Mouse (Mus musculus) forebrain, embryonic 14.5 days (tissue): Measurements from ENCODE around the gene Gm35549. TPM values are rescaled to one million over a fixed set of nuclear protein-coding genes. Genes with fewer than 3 reads are reported as not detected.

Source experiments
- ATAC-seq: fragments of 200-750 bp; cut with Nextera tagmentation; 2 replicates; pipeline ENCODE4 v1.8.0; 2017; ENCODE audit warnings: mild to moderate bottlenecking, moderate library complexity
- DNase-seq: peaks from one replicate; pipeline ENCODE4 v3.0.0-alpha.2; 2015; ENCODE audit warnings: low spot score
- H3K27ac ChIP-seq: fragments of 300-500 bp; sonication (generic); 2 replicates; pipeline ENCODE4 v1.5.1; 2014; ENCODE audit warnings: low read depth, mild to moderate bottlenecking, control low read depth, low read length, moderate library complexity
- H3K27me3 ChIP-seq: fragments of 300-500 bp; sonication (generic); replicated peaks from 2 replicates; pipeline ENCODE4 v1.6.1; 2014; ENCODE audit warnings: low read length, control low read depth, mixed read lengths; ENCODE audit not compliant: control insufficient read depth, insufficient read depth
- H3K36me3 ChIP-seq: fragments of 300-500 bp; sonication (generic); 2 replicates; pipeline ENCODE4 v1.6.1; 2014; ENCODE audit warnings: low read length, control low read depth; ENCODE audit not compliant: control insufficient read depth, insufficient read depth
- H3K4me1 ChIP-seq: fragments of 300-500 bp; sonication (generic); 2 replicates; pipeline ENCODE4 v1.6.1; 2014; ENCODE audit warnings: antibody characterized with exemption, low read length, control low read depth; ENCODE audit not compliant: control insufficient read depth, insufficient read depth
- H3K4me2 ChIP-seq: fragments of 300-500 bp; sonication (generic); 2 replicates; pipeline ENCODE4 v1.6.1; 2014; ENCODE audit warnings: mild to moderate bottlenecking, control low read depth, low read length
- H3K4me3 ChIP-seq: fragments of 300-500 bp; sonication (generic); 2 replicates; pipeline ENCODE4 v1.5.1; 2014; ENCODE audit warnings: low read depth, low read length, control low read depth
- H3K9ac ChIP-seq: fragments of 300-500 bp; sonication (generic); 2 replicates; pipeline ENCODE4 v1.6.1; 2014; ENCODE audit warnings: mild to moderate bottlenecking, low read length, control low read depth, moderate library complexity
- H3K9me3 ChIP-seq: fragments of 300-500 bp; sonication (generic); replicated peaks from 2 replicates; pipeline ENCODE4 v1.6.1; 2016; ENCODE audit warnings: low read length, control low read depth, mixed read lengths; ENCODE audit not compliant: control insufficient read depth
- WGBS: fragments of 180-500 bp; shearing (Covaris S2); extraction: QIAGEN DNeasy Blood & Tissue Kit; methylation state at CpG from one replicate; pipeline ENCODE4 v1.1.7; 2014; 5-methylcytosine and 5-hydroxymethylcytosine counted together
- polyA plus RNA-seq: library from polyadenylated mRNA; unstranded; fragments of >200 nt; fragmentation: Nextera tagmentation; extraction: Ambion mirVana; gene quantifications from 2 replicates; pipeline ENCODE4 v1.2.1, GENCODE M21; 2014

Gm35549 gene
- polyA plus RNA-seq, 1 experiment from 2014 or later, result 0.41 TPM

DNA sequence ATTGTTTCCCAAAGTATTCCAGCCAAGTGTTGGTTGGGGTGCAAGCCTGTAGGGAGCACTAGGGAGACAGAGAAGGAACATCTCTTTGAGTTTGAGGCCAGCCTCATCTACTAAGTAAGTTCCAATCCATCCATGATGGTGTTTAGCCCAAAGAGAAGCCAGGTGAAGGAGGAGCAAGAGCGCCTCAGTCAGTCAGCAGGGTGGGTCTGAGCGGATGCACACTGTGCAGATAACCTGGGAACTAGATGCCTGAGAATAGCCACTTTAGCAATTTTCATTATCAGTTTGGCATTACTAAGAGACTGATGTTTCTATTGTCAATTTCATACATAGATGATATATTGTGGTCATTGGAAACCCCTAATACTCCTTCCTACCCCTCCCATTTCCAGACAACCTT, 29.1 kb downstream of the Gm35549 start:
- ATAC-seq (no peak), DNase-seq (no peak)
- no peaks in the 10 kb centered on the region for H3K4me1 ChIP-seq
- no peaks in the 10 kb centered on the region for H3K27me3 ChIP-seq
- no peak overlapping the region for H3K4me3 ChIP-seq
- H3K27ac ChIP-seq, result no peak overlapping the region
- 91% methylated on average over 2 of the region's 2 CpGs for WGBS
- H3K9me3 ChIP-seq, result no peaks in the 10 kb centered on the region
- H3K4me2 ChIP-seq, result no peak overlapping the region
- H3K9ac ChIP-seq, result no peak overlapping the region
- H3K36me3 ChIP-seq, result peaks cover 29% of the 10 kb centered on the region; the same call in 1 of the 2 replicates

DNA sequence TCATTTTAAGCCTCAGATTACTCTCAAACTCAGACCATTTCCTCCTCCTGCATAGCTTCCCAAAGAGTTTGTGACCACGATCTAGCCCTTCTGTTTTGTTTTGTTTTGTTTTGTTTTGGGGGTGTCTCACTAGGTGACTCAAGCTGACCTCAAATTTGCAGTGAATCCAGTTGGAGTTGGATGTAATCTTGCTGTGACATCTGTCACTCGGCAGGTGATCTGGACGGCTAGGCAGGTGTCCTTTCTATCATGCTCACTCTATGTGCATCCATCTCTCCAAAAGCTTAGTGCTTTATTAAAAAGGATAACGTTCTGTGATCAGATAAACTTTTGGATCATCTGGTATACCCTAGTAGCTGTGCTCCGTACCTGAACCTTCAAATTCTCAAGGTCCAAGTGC, 31.4 kb downstream of the Gm35549 start:
- H3K27ac ChIP-seq, result no peak overlapping the region
- H3K4me2 ChIP-seq, result no peak overlapping the region
- no peak overlapping the region for H3K9ac ChIP-seq
- WGBS, result 84% methylated on average over 5 of the region's 5 CpGs
- ATAC-seq, result no peak
- no peak overlapping the region for H3K4me3 ChIP-seq
- H3K4me1 ChIP-seq, result no peaks in the 10 kb centered on the region
- peaks cover 29% of the 10 kb centered on the region; the same call in 1 of the 2 replicates for H3K36me3 ChIP-seq
- no peaks in the 10 kb centered on the region for H3K9me3 ChIP-seq
- no peaks in the 10 kb centered on the region for H3K27me3 ChIP-seq
- no peak for DNase-seq

DNA sequence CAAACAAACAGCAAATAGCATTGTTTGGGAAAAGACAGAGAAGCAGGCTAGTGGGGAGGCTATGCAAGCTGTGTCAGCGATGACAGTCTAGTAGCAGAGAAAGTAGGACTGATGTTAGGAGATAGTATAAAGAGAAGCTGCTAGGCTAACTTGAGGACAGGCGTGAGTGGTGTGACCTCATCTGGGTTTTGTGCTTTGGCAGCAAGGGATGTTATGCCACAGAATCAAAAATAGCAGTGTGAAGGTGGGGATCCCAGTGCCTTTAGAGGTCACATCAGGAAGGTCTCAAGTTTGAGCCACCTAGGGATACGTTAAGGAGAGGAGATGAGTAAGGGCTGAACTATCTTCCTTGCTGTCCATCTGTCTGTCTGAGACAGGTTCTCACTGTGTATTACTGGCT, 33.6 kb downstream of the Gm35549 start:
- ATAC-seq (no peak), DNase-seq (no peak)
- 91% methylated on average over 3 of the region's 3 CpGs for WGBS

DNA sequence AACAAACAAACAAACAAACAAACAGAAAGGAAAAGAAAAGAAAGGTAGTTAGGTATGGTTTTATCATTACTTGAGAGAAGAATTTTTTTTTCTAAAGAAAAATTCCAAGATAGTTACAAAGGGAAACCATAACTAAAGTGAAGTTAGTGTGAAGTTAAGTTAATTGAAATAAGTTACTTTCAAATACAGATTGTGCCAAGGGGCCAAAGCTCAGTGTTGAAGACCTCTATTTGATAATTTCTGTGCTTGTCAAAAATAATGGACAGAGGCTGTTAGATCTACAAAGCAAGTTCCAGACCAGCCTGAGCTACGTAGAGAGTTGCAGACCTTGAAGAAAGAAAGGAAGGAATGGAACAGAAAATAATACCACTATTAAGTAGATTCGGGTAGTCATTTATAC, 36.6 kb downstream of the Gm35549 start:
- H3K27me3 ChIP-seq, result no peaks in the 10 kb centered on the region
- no peak overlapping the region for H3K4me2 ChIP-seq
- WGBS, result 95% methylated on average over 2 of the region's 2 CpGs
- DNase-seq (no peak), ATAC-seq (no peak)
- H3K4me1 ChIP-seq, result peaks cover 9% of the 10 kb centered on the region; the same call in 1 of the 2 replicates
- H3K9me3 ChIP-seq, result no peaks in the 10 kb centered on the region
- no peak overlapping the region for H3K27ac ChIP-seq
- H3K4me3 ChIP-seq, result no peak overlapping the region
- 0 out of 2 replicates have a peak, but pooled peaks cover 6% of the 10 kb centered on the region for H3K36me3 ChIP-seq
- no peak overlapping the region for H3K9ac ChIP-seq

More for the DNA sequence above, 33.6 kb downstream of the Gm35549 start:
- peaks cover 18% of the 10 kb centered on the region; the same call in 1 of the 2 replicates for H3K36me3 ChIP-seq
- H3K27ac ChIP-seq, result no peak overlapping the region
- no peak overlapping the region for H3K4me3 ChIP-seq
- no peak overlapping the region for H3K9ac ChIP-seq
- H3K4me2 ChIP-seq, result no peak overlapping the region
- H3K27me3 ChIP-seq, result no peaks in the 10 kb centered on the region
- no peaks in the 10 kb centered on the region for H3K9me3 ChIP-seq
- peaks cover 9% of the 10 kb centered on the region; the same call in 1 of the 2 replicates for H3K4me1 ChIP-seq

DNA sequence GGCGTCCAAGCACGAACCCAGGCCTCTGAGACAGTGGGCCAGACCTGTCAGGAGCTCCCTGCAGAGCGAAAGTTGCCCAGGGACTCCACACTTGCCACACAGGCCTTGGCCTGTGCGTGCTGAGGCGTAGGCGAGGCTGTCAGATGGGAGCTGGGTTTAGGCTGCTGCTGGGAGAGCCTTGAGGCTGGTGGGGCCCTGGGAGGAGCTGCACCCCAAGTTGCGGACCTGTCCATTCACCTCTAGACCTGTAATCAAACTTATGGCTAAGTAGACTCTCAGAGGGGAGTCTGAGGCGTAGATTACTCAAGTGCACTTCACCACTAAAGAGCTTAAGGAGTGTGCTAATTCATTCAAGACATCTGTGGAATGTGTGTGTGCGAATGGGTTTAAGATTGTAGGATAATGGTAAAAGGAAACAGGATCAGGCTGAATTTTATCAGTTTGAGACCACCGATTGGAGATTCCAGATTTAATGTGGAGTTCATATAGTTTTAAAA, 37.9 kb downstream of the Gm35549 start:
- Histone ChIP-seq H3K4me3 (peak overlapping the region; percentile 58), H3K36me3 (0 out of 2 replicates have a peak, but pooled peaks cover 3% of the 10 kb centered on the region), H3K9ac (peak overlapping the region; percentile 79), H3K4me2 (peak overlapping the region; percentile 72), H3K4me1 (peaks cover 9% of the 10 kb centered on the region; the same call in 1 of the 2 replicates), H3K27ac (peak overlapping the region; percentile 90), H3K9me3 (no peaks in the 10 kb centered on the region), H3K27me3 (no peaks in the 10 kb centered on the region)
- no peak; the same call in 1 of the 2 replicates for ATAC-seq
- DNase-seq, result no peak
- 14% methylated on average over 10 of the region's 10 CpGs for WGBS

DNA sequence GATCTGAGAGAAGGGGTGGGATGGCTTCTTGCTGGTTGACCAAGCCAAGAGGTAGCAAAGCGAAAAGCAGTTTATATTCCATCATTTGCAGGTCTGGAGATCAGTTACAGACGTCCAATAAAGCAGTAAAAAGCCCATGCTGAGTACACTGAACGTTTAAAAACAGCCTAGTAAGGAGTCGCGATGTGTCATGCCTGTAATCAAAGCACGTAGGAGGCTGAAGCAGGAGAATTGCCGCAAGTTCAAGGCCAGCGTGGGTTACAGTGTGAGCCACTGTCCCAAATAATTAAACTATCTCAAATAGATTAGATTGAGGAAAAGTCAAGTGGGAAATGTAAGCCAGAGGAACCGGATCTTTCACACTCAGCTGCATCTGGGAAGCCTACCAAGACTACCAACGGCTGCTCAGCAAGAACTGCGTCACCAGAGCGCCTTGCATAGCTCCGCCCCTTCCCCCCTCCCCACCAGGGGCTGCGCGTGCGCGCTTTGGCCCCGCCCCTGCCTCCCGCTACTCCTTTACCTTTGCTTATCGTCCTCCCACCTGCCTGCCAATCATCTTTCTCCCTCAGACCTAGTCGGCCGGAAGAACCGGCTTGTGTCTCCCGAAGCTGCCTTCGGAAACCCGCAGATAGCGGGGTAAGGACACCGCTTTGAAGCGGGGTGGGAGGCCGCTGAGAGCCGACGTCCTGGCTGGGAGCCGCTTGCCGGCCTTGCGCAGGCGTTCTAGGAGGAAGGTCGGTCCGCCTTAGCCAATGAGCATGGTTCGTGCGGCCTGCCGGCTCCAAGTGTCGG, 38.6 kb downstream of the Gm35549 start, which contains the start of gene Tcaim:
Gene Tcaim (plus strand): TSS at position 487 of the 792 bp plus-strand sequence.
- Histone ChIP-seq H3K4me2 (peak within 1 kb of the TSS; percentile 72), H3K36me3 (0 out of 2 replicates have a peak, but pooled peaks cover 3% of the 10 kb centered on the region), H3K27ac (peak within 1 kb of the TSS; percentile 90), H3K9me3 (no peaks in the 10 kb centered on the region), H3K4me1 (peaks cover 9% of the 10 kb centered on the region; the same call in 1 of the 2 replicates), H3K4me3 (peak within 1 kb of the TSS; percentile 58), H3K27me3 (no peaks in the 10 kb centered on the region), H3K9ac (peak within 1 kb of the TSS; percentile 79)
- ATAC-seq (peak; percentile 99), DNase-seq (peak; percentile 96)
- WGBS, result 8% methylated on average over 42 of the region's 42 CpGs

DNA sequence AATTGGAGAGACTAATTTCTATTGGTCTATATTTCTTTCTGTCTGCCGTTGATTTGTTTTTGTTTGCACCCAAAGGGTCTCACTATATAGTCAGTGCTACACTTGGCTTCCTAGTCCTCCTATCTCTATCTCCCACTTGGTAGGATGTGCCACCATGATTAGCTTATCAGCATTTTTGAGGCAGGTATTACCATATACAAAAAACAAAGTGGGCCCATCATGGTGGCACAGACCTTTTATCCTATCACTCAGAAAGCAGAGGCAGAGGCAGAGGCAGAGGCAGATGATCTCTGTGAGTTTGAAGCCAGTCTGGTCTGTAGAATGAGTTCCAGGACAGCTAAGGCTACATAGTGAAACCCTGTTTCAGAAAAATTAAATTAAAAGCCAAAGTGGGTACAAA, 57.3 kb downstream of the Gm35549 start:
- H3K27me3 ChIP-seq, result no peaks in the 10 kb centered on the region
- no peak overlapping the region for H3K27ac ChIP-seq
- H3K9me3 ChIP-seq, result no peaks in the 10 kb centered on the region
- ATAC-seq, result no peak
- H3K4me1 ChIP-seq, result no peaks in the 10 kb centered on the region
- no peak overlapping the region for H3K4me2 ChIP-seq
- no peak overlapping the region for H3K4me3 ChIP-seq
- no peak overlapping the region for H3K9ac ChIP-seq
- H3K36me3 ChIP-seq, result no peaks in the 10 kb centered on the region
- 93% methylated on average over 1 of the region's 1 CpGs for WGBS
- DNase-seq, result no peak

DNA sequence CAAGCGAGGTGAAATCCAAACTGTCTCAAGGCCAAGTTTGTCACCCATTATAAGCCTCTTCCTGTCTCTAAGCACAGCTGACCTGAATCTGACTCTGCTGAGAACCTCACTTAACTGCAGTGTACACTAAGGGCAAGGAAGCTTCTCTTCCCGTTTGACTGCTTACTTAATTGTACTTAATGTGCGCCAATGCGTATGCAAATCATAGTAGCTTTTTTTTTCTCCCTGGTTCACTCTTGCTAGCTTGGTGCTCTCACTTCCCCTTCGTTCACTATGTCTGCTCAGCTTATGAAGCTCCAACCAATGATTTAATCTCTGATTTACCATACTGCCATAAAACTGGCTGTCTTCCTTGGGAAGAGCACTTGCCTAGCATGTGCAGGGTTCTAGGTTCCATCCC, 58.6 kb downstream of the Gm35549 start:
- Histone ChIP-seq H3K27me3 (no peaks in the 10 kb centered on the region), H3K4me2 (no peak overlapping the region), H3K9ac (no peak overlapping the region), H3K27ac (no peak overlapping the region), H3K9me3 (no peaks in the 10 kb centered on the region), H3K4me3 (no peak overlapping the region), H3K36me3 (no peaks in the 10 kb centered on the region), H3K4me1 (no peaks in the 10 kb centered on the region)
- no peak for ATAC-seq
- 66% methylated on average over 5 of the region's 5 CpGs for WGBS
- no peak for DNase-seq
